Mouse (Mus musculus): Measurements from ENCODE around the gene Furin. TPM values are rescaled to one million over a fixed set of nuclear protein-coding genes. Genes with fewer than 3 reads are reported as not detected.

The Furin gene
- polyA plus RNA-seq, 1 experiment, result 56.4 TPM

GRCm38 (mm10) chr7:80357156-80357555, 48.1 kb downstream of the Furin start:
- Histone ChIP-seq H3K27ac (ENCODE audit: control insufficient read depth, insufficient read depth, low read length) (no peak overlapping the region), H3K36me3 (ENCODE audit: control insufficient read depth, insufficient read depth, low read length) (peaks cover 42% of the 10 kb centered on the region), H3K27me3 (ENCODE audit: control insufficient read depth, insufficient read depth, low read length) (no peaks in the 10 kb centered on the region), H3K4me1 (replicated peaks; ENCODE audit: control insufficient read depth, insufficient read depth, low read length) (no peaks in the 10 kb centered on the region), H3K4me3 (ENCODE audit: control insufficient read depth, insufficient read depth, low read length) (no peak overlapping the region)
- no peak for TF ChIP-seq POLR2A (IDR thresholded peaks at IDR 0.05; ENCODE audit: control insufficient read depth, extremely low read depth, insufficient read depth, low read length, poor library complexity)
- TF ChIP-seq CTCF (IDR thresholded peaks at IDR 0.05; ENCODE audit: borderline replicate concordance, control insufficient read depth, extremely low read depth, insufficient read depth, low read length, poor library complexity), result no peak
- no peak for DNase-seq
- WGBS, result 92% methylated on average over 8 of the region's 8 CpGs

- TF ChIP-seq CTCF (IDR thresholded peaks at IDR 0.05; ENCODE audit: borderline replicate concordance, control insufficient read depth, extremely low read depth, insufficient read depth, low read length, poor library complexity) (no peak), POLR2A (IDR thresholded peaks at IDR 0.05; ENCODE audit: control insufficient read depth, extremely low read depth, insufficient read depth, low read length, poor library complexity) (no peak)
- Histone ChIP-seq H3K27me3 (ENCODE audit: control insufficient read depth, insufficient read depth, low read length) (no peaks in the 10 kb centered on the region), H3K4me3 (ENCODE audit: control insufficient read depth, insufficient read depth, low read length) (no peak overlapping the region)
These were observed 48.9 kb downstream of the Furin start for GRCm38 (mm10) chr7:80356351-80356750.

GRCm38 (mm10) chr7:80352920-80353319, 52.3 kb downstream of the Furin start:
- TF ChIP-seq POLR2A (IDR thresholded peaks at IDR 0.05; ENCODE audit: control insufficient read depth, extremely low read depth, insufficient read depth, low read length, poor library complexity) (no peak), CTCF (IDR thresholded peaks at IDR 0.05; ENCODE audit: borderline replicate concordance, control insufficient read depth, extremely low read depth, insufficient read depth, low read length, poor library complexity) (no peak)
- Histone ChIP-seq H3K4me1 (replicated peaks; ENCODE audit: control insufficient read depth, insufficient read depth, low read length) (no peaks in the 10 kb centered on the region), H3K36me3 (ENCODE audit: control insufficient read depth, insufficient read depth, low read length) (peaks cover 28% of the 10 kb centered on the region), H3K27me3 (ENCODE audit: control insufficient read depth, insufficient read depth, low read length) (no peaks in the 10 kb centered on the region), H3K27ac (ENCODE audit: control insufficient read depth, insufficient read depth, low read length) (no peak overlapping the region), H3K4me3 (ENCODE audit: control insufficient read depth, insufficient read depth, low read length) (no peak overlapping the region)
- WGBS, result 97% methylated on average over 8 of the region's 8 CpGs
- DNase-seq, result no peak

More at GRCm38 (mm10) chr7:80356351-80356750, 48.9 kb downstream of the Furin start:
- Histone ChIP-seq H3K36me3 (ENCODE audit: control insufficient read depth, insufficient read depth, low read length) (peaks cover 38% of the 10 kb centered on the region), H3K27ac (ENCODE audit: control insufficient read depth, insufficient read depth, low read length) (no peak overlapping the region), H3K4me1 (replicated peaks; ENCODE audit: control insufficient read depth, insufficient read depth, low read length) (no peaks in the 10 kb centered on the region)
- DNase-seq, result no peak
- WGBS, result 93% methylated on average over 13 of the region's 13 CpGs

- 95% methylated on average over 2 of the region's 2 CpGs for WGBS
- Histone ChIP-seq H3K27me3 (ENCODE audit: control insufficient read depth, insufficient read depth, low read length) (no peaks in the 10 kb centered on the region), H3K36me3 (ENCODE audit: control insufficient read depth, insufficient read depth, low read length) (peaks cover 26% of the 10 kb centered on the region), H3K27ac (ENCODE audit: control insufficient read depth, insufficient read depth, low read length) (no peak overlapping the region), H3K4me1 (replicated peaks; ENCODE audit: control insufficient read depth, insufficient read depth, low read length) (no peaks in the 10 kb centered on the region), H3K4me3 (ENCODE audit: control insufficient read depth, insufficient read depth, low read length) (no peak overlapping the region)
- TF ChIP-seq POLR2A (IDR thresholded peaks at IDR 0.05; ENCODE audit: control insufficient read depth, extremely low read depth, insufficient read depth, low read length, poor library complexity) (no peak), CTCF (IDR thresholded peaks at IDR 0.05; ENCODE audit: borderline replicate concordance, control insufficient read depth, extremely low read depth, insufficient read depth, low read length, poor library complexity) (no peak)
- DNase-seq, result no peak
These were observed 54.4 kb downstream of the Furin start for GRCm38 (mm10) chr7:80350808-80351207.

GRCm38 (mm10) chr7:80347670-80348586, 57.3 kb downstream of the Furin start:
- 92% methylated on average over 13 of the region's 13 CpGs for WGBS

GRCm38 (mm10) chr7:80346830-80347229, 58.4 kb downstream of the Furin start:
- H3K4me1 ChIP-seq (replicated peaks; ENCODE audit: control insufficient read depth, insufficient read depth, low read length), result peaks cover 5% of the 10 kb centered on the region; the same call in 1 of the 2 replicates
- H3K4me3 ChIP-seq (ENCODE audit: control insufficient read depth, insufficient read depth, low read length), result no peak overlapping the region
- no peak for DNase-seq
- H3K27me3 ChIP-seq (ENCODE audit: control insufficient read depth, insufficient read depth, low read length), result no peaks in the 10 kb centered on the region
- TF ChIP-seq POLR2A (IDR thresholded peaks at IDR 0.05; ENCODE audit: control insufficient read depth, extremely low read depth, insufficient read depth, low read length, poor library complexity) (no peak), CTCF (IDR thresholded peaks at IDR 0.05; ENCODE audit: borderline replicate concordance, control insufficient read depth, extremely low read depth, insufficient read depth, low read length, poor library complexity) (no peak)
- H3K27ac ChIP-seq (ENCODE audit: control insufficient read depth, insufficient read depth, low read length), result no peak overlapping the region
- 94% methylated on average over 5 of the region's 5 CpGs for WGBS
- peaks cover 17% of the 10 kb centered on the region for H3K36me3 ChIP-seq (ENCODE audit: control insufficient read depth, insufficient read depth, low read length)

More at GRCm38 (mm10) chr7:80347670-80348586, 57.3 kb downstream of the Furin start:
- no peak for DNase-seq
- Histone ChIP-seq H3K36me3 (ENCODE audit: control insufficient read depth, insufficient read depth, low read length) (peaks cover 18% of the 10 kb centered on the region), H3K4me3 (ENCODE audit: control insufficient read depth, insufficient read depth, low read length) (no peak overlapping the region), H3K27ac (ENCODE audit: control insufficient read depth, insufficient read depth, low read length) (no peak overlapping the region), H3K27me3 (ENCODE audit: control insufficient read depth, insufficient read depth, low read length) (no peaks in the 10 kb centered on the region), H3K4me1 (replicated peaks; ENCODE audit: control insufficient read depth, insufficient read depth, low read length) (peaks cover 5% of the 10 kb centered on the region; the same call in 1 of the 2 replicates)
- TF ChIP-seq CTCF (IDR thresholded peaks at IDR 0.05; ENCODE audit: borderline replicate concordance, control insufficient read depth, extremely low read depth, insufficient read depth, low read length, poor library complexity), result no peak
- no peak for TF ChIP-seq POLR2A (IDR thresholded peaks at IDR 0.05; ENCODE audit: control insufficient read depth, extremely low read depth, insufficient read depth, low read length, poor library complexity)
